Mouse (Mus musculus): ENCODE measurements around the gene Depdc5.

GRCm38 (mm10) chr5:33028656-33029055, 165.2 kb downstream of the Depdc5 start:
- no peak for TF ChIP-seq MAX (IDR thresholded peaks at IDR 0.05; ENCODE audit: low read depth)
- no peak for TF ChIP-seq POLR2A (IDR thresholded peaks at IDR 0.05; ENCODE audit: insufficient read length, low read depth)
- TF ChIP-seq TCF3 (IDR thresholded peaks at IDR 0.05; ENCODE audit: insufficient read length, low read depth): no peak
- no peak for TF ChIP-seq MYOG (IDR thresholded peaks at IDR 0.05; ENCODE audit: control insufficient read depth in 1 of 3, insufficient read depth in 1 of 3, insufficient read length in 2 of 3, low read depth in 2 of 3)
- no peak for TF ChIP-seq E2F4 (IDR thresholded peaks at IDR 0.05; ENCODE audit: insufficient read depth)
- no peak for TF ChIP-seq REST (IDR thresholded peaks at IDR 0.05; ENCODE audit: insufficient read depth, insufficient read length)
- TF ChIP-seq SRF (IDR thresholded peaks at IDR 0.05; ENCODE audit: control insufficient read depth, insufficient read length, low read depth): no peak
- TF ChIP-seq MYOD1 (IDR thresholded peaks at IDR 0.05; ENCODE audit: control insufficient read depth in 1 of 3, insufficient read length in 2 of 3, low read depth in 2 of 3): no peak

Data from myocyte (in vitro differentiated cells).